Mouse (Mus musculus): ENCODE measurements around the gene Etl4.

GRCm38 (mm10) chr2:20654058-20654457 is 744.5 kb downstream of the Etl4 start:
- no peak for TF ChIP-seq CTCF (IDR thresholded peaks at IDR 0.05; ENCODE audit: low read depth)
- TF ChIP-seq EP300 (optimal IDR thresholded peaks at IDR 0.05), result no peak
